Mouse (Mus musculus) neural tube, embryonic 15.5 days (tissue): ENCODE data around the gene Tgm1. TPM values are rescaled to one million over a fixed set of nuclear protein-coding genes. Genes with fewer than 3 reads are reported as not detected.
"Not testable (repeated sequence)": the region's sequence is repeated elsewhere in the genome, so short reads cannot be mapped to it uniquely, and the experiment has no call there.

ENCODE experiments used
- ATAC-seq: fragments of 200-750 bp; cut with Nextera tagmentation; 2 replicates; pipeline ENCODE4 v1.8.0; 2017; ENCODE audit warnings: mild to moderate bottlenecking, moderate TSS enrichment, moderate library complexity; ENCODE audit not compliant: low FRiP score
- H3K27ac ChIP-seq: fragments of 300-500 bp; sonication (generic); replicated peaks from 2 replicates; pipeline ENCODE4 v1.5.1; 2015; ENCODE audit warnings: mild to moderate bottlenecking, inconsistent platforms
- H3K27me3 ChIP-seq: fragments of 300-500 bp; sonication (generic); replicated peaks from 2 replicates; pipeline ENCODE4 v1.6.1; 2015; ENCODE audit warnings: inconsistent platforms
- H3K36me3 ChIP-seq: fragments of 300-500 bp; sonication (generic); 2 replicates; pipeline ENCODE4 v1.6.1; 2015; ENCODE audit warnings: inconsistent platforms
- H3K4me1 ChIP-seq: fragments of 300-500 bp; sonication (generic); 2 replicates; pipeline ENCODE4 v1.6.1; 2015; ENCODE audit warnings: inconsistent platforms
- H3K4me2 ChIP-seq: fragments of 300-500 bp; sonication (generic); 2 replicates; pipeline ENCODE4 v1.6.1; 2015; ENCODE audit warnings: inconsistent platforms, mild to moderate bottlenecking, moderate library complexity
- H3K4me3 ChIP-seq: fragments of 300-500 bp; sonication (generic); replicated peaks from 2 replicates; pipeline ENCODE4 v1.5.1; 2015; ENCODE audit warnings: mild to moderate bottlenecking, inconsistent platforms
- H3K9ac ChIP-seq: fragments of 300-500 bp; sonication (generic); replicated peaks from 2 replicates; pipeline ENCODE4 v1.6.1; 2015; ENCODE audit warnings: mild to moderate bottlenecking, inconsistent platforms
- H3K9me3 ChIP-seq: fragments of 300-500 bp; sonication (generic); replicated peaks from 2 replicates; pipeline ENCODE4 v1.6.1; 2016; ENCODE audit warnings: inconsistent platforms
- WGBS: fragments of 180-500 bp; shearing (Covaris S2); methylation state at CpG from one replicate; pipeline ENCODE4 v1.1.7; 2015; ENCODE audit warnings: mixed read lengths; 5-methylcytosine and 5-hydroxymethylcytosine counted together
- polyA plus RNA-seq: library from polyadenylated mRNA; unstranded; fragments of >200 nt; fragmentation: Nextera tagmentation; extraction: Ambion mirVana; gene quantifications from 2 replicates; pipeline ENCODE4 v1.2.1, GENCODE M21; 2015

The Tgm1 gene
- 0.31 and 0.96 TPM in 2 replicates for polyA plus RNA-seq

DNA sequence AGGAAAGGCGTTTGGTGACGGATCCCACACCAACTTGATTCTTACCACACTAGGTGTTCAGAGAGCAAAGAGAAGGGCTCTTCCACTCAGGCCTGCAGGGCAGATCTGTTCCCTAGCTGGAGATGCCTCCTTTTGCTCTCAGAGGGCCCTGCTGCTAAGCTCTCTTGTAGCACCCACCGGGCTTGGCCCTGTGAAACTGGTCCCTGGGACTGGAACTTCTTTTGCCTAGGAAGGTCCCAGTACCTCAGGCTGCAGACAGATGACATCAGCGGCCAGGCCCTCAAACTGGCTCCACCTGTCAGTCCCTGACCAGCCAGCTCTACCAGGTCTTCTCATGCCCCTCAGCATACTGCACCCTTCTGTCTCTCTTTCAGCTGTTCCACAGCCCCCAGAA lies at the start of gene Tgm1:
Tgm1 (minus strand) TSS at position 198 of the 394 bp plus-strand sequence.
- WGBS = 35% methylated on average over 4 of the region's 4 CpGs
- peaks cover 25% of the 10 kb centered on the region for H3K36me3 ChIP-seq
- no peak within 1 kb of the TSS for H3K4me3 ChIP-seq
- no peaks in the 10 kb centered on the region for H3K9me3 ChIP-seq
- no peak within 1 kb of the TSS for H3K27ac ChIP-seq
- H3K9ac ChIP-seq = no peak within 1 kb of the TSS
- no peak for ATAC-seq
- peaks cover 28% of the 10 kb centered on the region for H3K27me3 ChIP-seq
- H3K4me1 ChIP-seq = no peaks in the 10 kb centered on the region
- H3K4me2 ChIP-seq = peak within 1 kb of the TSS; percentile 33

DNA sequence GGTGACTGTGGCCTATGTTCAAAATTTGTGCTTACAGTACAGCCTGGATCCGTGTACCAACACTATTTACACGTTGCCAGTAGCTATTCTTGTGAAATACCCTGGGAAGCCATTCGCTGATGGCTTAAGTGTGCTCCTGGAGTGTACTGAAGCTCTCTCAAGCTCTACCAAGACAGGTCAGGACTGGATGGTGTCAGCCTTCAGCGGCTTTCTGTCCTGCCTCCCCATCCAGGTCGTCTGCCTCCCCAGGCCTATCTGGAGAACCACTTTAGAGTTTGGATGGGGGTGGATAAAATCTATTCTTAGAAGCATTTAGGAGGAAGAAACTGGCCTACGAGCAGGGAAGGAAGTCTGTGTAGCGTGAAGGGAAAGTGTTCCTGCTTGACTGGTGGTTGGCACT lies 49.4 kb upstream of the Tgm1 start:
- Histone ChIP-seq H3K4me1 (peaks cover 27% of the 10 kb centered on the region), H3K27ac (no peak overlapping the region), H3K27me3 (peaks cover 58% of the 10 kb centered on the region), H3K9me3 (no peaks in the 10 kb centered on the region), H3K36me3 (no peaks in the 10 kb centered on the region), H3K4me3 (peak overlapping the region; percentile 53; the same call in 1 of the 2 replicates), H3K9ac (no peak overlapping the region), H3K4me2 (peak overlapping the region; percentile 76)
- ATAC-seq = no peak
- WGBS = 61% methylated on average over 7 of the region's 7 CpGs

DNA sequence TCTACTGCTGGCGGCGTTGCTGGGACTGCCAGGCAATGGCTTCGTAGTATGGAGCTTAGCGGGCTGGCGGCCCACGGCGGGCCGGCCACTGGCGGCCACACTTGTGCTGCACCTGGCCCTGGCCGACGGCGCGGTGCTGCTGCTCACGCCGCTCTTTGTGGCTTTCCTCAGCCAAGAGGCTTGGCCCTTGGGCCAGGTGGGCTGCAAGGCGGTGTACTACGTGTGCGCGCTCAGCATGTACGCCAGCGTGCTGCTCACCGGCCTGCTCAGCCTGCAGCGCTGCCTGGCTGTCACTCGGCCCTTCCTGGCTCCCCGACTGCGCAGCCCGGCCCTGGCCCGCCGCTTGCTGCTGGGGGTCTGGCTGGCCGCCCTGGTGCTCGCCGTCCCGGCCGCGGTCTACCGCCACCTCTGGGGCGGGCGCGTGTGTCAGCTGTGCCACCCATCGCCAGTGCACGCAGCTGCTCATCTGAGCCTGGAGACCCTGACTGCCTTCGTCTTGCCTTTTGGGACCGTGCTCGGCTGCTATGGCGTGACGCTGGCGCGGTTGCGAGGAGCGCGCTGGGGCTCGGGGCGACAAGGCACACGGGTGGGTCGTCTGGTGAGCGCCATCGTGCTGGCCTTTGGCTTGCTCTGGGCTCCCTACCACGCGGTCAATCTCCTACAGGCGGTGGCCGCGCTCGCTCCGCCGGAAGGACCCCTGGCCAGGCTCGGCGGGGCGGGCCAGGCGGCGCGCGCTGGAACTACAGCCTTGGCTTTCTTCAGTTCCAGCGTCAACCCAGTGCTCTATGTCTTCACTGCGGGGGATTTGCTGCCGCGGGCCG lies 48.5 kb upstream of the Tgm1 start:
- peak overlapping the region; percentile 65 for H3K27ac ChIP-seq
- no peaks in the 10 kb centered on the region for H3K9me3 ChIP-seq
- under 1% methylated on average over 77 of the region's 77 CpGs for WGBS
- no peaks in the 10 kb centered on the region for H3K36me3 ChIP-seq
- peak; percentile 73 for ATAC-seq
- H3K27me3 ChIP-seq = peaks cover 51% of the 10 kb centered on the region
- H3K4me1 ChIP-seq = peaks cover 18% of the 10 kb centered on the region
- H3K4me3 ChIP-seq = peak overlapping the region; percentile 53
- peak overlapping the region; percentile 76 for H3K4me2 ChIP-seq
- H3K9ac ChIP-seq = peak overlapping the region; percentile 50

DNA sequence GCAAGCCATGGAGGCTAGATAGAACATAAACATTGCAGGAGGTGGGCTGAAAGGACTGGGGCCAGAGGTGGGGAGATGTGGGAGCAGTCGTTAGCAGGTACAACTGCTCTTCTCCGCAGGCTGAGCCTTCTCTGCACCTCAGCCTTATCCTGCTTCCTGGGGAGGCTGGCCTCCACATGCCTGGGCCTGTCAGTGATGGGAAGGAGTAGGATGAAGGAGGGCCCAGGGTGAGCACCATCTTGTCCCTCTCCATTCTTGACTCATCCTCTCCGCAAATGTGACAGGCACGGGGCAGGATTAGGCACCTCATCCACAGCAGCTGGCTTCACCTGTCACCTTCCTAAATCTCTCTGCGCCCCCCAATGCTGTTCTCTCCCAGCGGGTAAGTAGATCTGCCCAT lies 47.4 kb upstream of the Tgm1 start, which contains the start of gene Ltb4r2:
Ltb4r2 (plus strand) TSS at position 266 of the 400 bp plus-strand sequence.
- 76% methylated on average over 6 of the region's 6 CpGs for WGBS
- Histone ChIP-seq H3K4me3 (peak within 1 kb of the TSS; percentile 53), H3K9me3 (no peaks in the 10 kb centered on the region), H3K4me1 (peaks cover 17% of the 10 kb centered on the region), H3K4me2 (peak within 1 kb of the TSS; percentile 76), H3K9ac (peak within 1 kb of the TSS; percentile 50), H3K27ac (peak within 1 kb of the TSS; percentile 65), H3K36me3 (peaks cover 4% of the 10 kb centered on the region; the same call in 1 of the 2 replicates), H3K27me3 (peaks cover 42% of the 10 kb centered on the region)
- no peak for ATAC-seq

DNA sequence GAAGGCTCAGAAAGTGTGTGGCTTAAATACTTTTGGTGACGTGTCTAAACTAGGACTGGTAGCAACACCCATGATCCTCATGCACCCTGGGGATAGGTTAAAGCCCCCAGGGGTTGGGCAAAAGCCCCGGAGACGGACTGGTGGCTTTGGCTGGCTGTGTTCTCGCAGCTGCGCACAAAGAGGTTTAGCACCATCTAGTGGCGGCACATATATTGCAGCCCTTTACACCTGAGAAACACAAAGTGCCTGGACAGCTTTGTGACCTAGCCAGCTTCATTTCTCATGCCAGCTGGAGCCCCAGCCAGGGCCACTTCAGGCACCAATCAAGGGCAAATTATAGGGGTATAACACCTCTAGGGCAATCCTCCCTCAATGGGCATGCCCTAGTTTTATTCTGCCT lies 46.4 kb upstream of the Tgm1 start:
- not testable (repeated sequence) for H3K4me3 ChIP-seq, ATAC-seq, H3K27ac ChIP-seq, H3K9ac ChIP-seq, H3K9me3 ChIP-seq
- Histone ChIP-seq H3K36me3 (peaks cover 14% of the 10 kb centered on the region), H3K27me3 (peaks cover 32% of the 10 kb centered on the region), H3K4me2 (peak overlapping the region; percentile 38), H3K4me1 (peaks cover 17% of the 10 kb centered on the region)
- under 1% methylated on average over 6 of the region's 6 CpGs for WGBS

DNA sequence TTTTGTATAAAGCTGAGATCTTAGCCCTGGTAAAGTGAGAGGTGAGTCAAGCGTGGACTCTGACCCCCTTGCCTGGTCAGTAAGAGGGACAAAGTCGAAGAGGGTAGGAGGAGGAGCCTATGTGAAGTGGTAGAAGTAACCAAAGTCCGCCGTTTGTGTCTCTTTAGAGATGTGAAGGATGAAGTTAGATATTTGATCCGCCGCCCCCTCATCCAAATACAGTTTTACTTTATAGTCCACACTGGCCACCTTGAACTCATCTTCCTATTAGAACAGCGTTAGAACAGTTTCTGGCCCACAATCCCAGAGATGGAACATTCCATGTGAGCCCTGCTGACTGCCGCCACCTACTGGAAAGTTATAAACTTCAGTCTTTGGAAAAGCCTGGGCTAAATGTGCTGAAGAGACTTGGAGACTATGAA lies 44.6 kb upstream of the Tgm1 start, which contains the start of gene Cideb:
Cideb (minus strand) TSS at position 96 of the 422 bp plus-strand sequence.
- H3K36me3 ChIP-seq = peaks cover 32% of the 10 kb centered on the region
- no peak within 1 kb of the TSS for H3K4me3 ChIP-seq
- WGBS = 19% methylated on average over 8 of the region's 8 CpGs
- H3K9ac ChIP-seq = no peak within 1 kb of the TSS; the same call in 1 of the 2 replicates
- peaks cover 17% of the 10 kb centered on the region for H3K4me1 ChIP-seq
- no peak within 1 kb of the TSS for H3K27ac ChIP-seq
- no peak for ATAC-seq
- peaks cover 15% of the 10 kb centered on the region for H3K27me3 ChIP-seq
- H3K4me2 ChIP-seq = peak within 1 kb of the TSS; percentile 25
- no peaks in the 10 kb centered on the region for H3K9me3 ChIP-seq

DNA sequence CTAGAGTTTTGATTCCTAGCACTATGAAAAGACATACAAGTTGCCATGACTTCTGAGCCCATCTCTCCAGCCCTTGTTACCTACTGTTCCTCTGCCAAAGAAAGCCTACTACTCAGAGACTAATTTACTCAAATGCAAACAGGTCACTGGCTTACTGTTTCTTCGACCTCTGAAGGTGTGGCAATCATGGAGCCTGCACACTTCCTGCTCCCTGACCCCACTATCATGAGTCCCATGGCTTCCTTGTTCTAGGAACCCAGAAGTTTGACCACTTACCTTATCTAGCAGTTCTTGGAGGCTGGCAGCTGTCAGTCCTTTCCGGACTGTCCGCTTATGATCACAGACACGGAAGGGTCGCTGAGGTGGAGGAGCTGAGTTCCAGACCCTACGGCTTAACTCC lies 43.8 kb upstream of the Tgm1 start:
- no peak overlapping the region for H3K27ac ChIP-seq
- H3K36me3 ChIP-seq = peaks cover 40% of the 10 kb centered on the region
- H3K4me2 ChIP-seq = no peak overlapping the region
- WGBS = 84% methylated on average over 6 of the region's 6 CpGs
- no peak overlapping the region for H3K4me3 ChIP-seq
- H3K9ac ChIP-seq = no peak overlapping the region
- no peak for ATAC-seq
- no peaks in the 10 kb centered on the region for H3K9me3 ChIP-seq
- H3K4me1 ChIP-seq = peaks cover 13% of the 10 kb centered on the region
- peaks cover 12% of the 10 kb centered on the region for H3K27me3 ChIP-seq

DNA sequence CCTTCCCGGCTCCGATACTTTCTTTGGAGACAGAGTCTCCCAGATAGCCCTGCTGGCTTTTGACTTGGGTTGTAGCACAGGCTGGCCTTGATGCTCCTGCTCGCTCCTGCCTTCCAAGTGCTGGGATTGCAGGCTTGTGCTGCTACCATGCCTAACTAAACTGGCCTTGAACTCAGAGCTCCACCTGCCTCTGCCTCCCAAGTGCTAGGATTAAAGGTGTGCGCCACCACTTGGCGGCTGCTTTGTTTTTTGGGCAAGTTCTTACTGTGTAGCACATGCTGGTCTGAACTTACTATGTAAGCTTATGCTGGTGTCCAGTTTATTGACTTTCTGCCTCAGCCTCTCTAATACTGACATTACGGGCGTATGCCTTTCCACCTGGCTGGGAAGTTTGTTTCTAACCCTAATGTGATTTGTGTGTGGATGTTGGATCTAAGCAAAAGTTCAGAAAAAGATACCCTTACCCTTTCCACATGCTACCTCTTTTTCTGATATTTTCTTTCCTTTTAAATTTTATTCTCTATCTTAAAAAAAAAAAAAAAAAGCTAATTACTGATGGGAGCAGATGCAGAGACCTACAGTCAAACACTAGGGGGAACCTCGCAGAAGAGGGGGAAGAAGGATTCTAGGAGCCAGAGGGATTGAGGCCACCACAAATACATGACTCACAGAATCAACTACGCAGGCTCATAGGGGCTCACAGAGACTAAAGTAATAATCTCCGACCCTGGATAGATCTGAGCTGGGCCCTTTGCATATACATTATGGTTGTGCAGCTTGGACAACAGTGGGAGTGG lies 33.5 kb upstream of the Tgm1 start:
- peaks cover 29% of the 10 kb centered on the region for H3K36me3 ChIP-seq
- peak overlapping the region; percentile 88 for H3K4me3 ChIP-seq
- ATAC-seq = no peak
- peak overlapping the region; percentile 95 for H3K4me2 ChIP-seq
- no peaks in the 10 kb centered on the region for H3K27me3 ChIP-seq
- WGBS = 93% methylated on average over 10 of the region's 10 CpGs
- H3K27ac ChIP-seq = no peak overlapping the region
- no peaks in the 10 kb centered on the region for H3K9me3 ChIP-seq
- 0 out of 2 replicates have a peak overlapping the region, but pooled peaks have one; percentile 5 for H3K9ac ChIP-seq
- H3K4me1 ChIP-seq = peaks cover 43% of the 10 kb centered on the region

DNA sequence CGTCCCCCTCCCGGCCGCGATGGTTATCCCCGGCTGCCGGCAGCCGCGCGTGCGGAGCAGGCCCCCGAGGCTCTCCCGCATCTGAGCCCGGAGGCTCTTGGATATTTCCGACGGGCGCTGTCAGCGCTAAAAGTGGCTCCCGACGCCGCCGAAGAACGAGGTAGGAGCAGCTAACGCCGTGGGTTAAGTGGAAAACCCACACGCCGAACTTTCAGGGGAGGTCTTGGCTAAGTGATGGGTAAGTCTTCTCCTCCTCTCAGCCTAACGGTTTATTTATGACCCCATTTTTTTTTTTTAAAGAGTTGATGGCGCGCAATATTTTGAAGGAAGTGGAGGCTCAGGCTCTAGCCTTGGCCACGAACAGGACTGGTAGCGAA lies 32.1 kb upstream of the Tgm1 start:
- Histone ChIP-seq H3K4me3 (peak overlapping the region; percentile 88), H3K27me3 (no peaks in the 10 kb centered on the region), H3K4me2 (peak overlapping the region; percentile 95), H3K27ac (peak overlapping the region; percentile 56; the same call in 1 of the 2 replicates), H3K36me3 (peaks cover 19% of the 10 kb centered on the region), H3K9me3 (no peaks in the 10 kb centered on the region), H3K9ac (peak overlapping the region; percentile 77), H3K4me1 (peaks cover 43% of the 10 kb centered on the region)
- no peak; the same call in 1 of the 2 replicates for ATAC-seq
- WGBS = under 1% methylated on average over 31 of the region's 31 CpGs

DNA sequence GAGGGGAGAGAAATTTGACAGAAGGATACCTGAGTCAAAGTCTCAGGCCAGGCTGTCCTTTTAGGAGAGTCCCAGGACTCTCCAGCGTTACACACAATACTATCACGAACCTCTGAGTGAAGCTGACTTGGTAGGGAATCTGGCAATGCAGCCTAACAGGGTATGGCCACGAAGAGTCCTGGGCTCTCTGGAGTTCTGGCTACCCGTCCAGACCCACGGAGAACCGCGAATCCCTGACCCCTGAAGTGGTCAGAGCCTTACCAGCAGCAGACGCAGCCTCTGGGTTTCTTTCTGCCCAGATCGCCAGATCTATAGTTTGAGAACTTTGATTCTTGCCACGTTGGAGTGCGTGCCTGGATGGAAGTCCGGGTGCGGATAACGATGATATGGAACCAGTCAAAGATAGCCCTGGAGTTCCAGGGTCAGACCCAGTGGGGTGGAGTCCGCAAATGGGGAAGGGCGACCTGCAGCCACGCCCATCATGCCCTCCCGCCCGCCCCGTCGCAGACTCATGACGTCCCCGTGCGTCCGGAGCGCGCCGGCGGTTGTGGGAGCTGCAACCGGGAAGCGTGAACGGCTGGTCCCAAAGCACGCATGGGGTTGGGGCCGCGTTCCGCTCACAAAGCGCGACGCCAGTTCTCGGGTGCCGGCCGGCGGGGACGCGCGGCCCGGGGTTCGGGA lies 31.6 kb upstream of the Tgm1 start, which contains the start of the genes Dhrs1 and Nop9:
Dhrs1 (minus strand) TSS at position 511 of the 681 bp plus-strand sequence.
Nop9 (plus strand) TSS at position 514 of the 681 bp plus-strand sequence.
- Histone ChIP-seq H3K9me3 (no peaks in the 10 kb centered on the region), H3K4me1 (peaks cover 43% of the 10 kb centered on the region), H3K36me3 (peaks cover 19% of the 10 kb centered on the region), H3K27me3 (no peaks in the 10 kb centered on the region), H3K27ac (peak within 1 kb of the TSS; percentile 56; the same call in 1 of the 2 replicates), H3K4me2 (peak within 1 kb of the TSS; percentile 95), H3K9ac (peak within 1 kb of the TSS; percentile 77), H3K4me3 (peak within 1 kb of the TSS; percentile 88)
- 1% methylated on average over 48 of the region's 48 CpGs for WGBS
- peak; percentile 84 for ATAC-seq

DNA sequence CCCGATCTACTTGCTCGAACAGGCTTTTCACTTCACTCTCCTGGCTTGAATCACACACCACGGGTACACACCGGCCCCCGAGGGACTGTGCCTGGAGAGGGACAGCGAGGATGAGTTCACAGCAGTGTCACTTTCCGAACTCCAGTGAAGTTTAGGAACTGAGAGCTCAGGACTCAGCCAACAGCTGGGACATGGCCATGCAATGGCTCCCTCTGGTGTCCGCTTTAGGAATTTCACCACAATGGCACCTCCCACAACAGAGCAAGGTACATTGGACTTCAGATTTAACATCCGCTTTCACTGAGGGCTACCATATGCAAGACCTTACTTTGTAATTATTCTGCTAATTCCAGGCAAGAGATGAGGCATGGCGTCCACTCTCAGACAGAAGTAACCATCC lies 30.0 kb upstream of the Tgm1 start:
- Histone ChIP-seq H3K4me1 (peaks cover 43% of the 10 kb centered on the region), H3K9me3 (no peaks in the 10 kb centered on the region), H3K4me3 (peak overlapping the region; percentile 9; the same call in 1 of the 2 replicates), H3K4me2 (peak overlapping the region; percentile 95), H3K9ac (0 out of 2 replicates have a peak overlapping the region, but pooled peaks have one; percentile 24), H3K36me3 (peaks cover 24% of the 10 kb centered on the region), H3K27ac (no peak overlapping the region), H3K27me3 (no peaks in the 10 kb centered on the region)
- peak; percentile 59 for ATAC-seq
- WGBS = 23% methylated on average over 10 of the region's 10 CpGs
